Mouse (Mus musculus) G1E (cell line): ENCODE results near the gene Gsk3a.

Source experiments
- CTCF ChIP-seq: IDR thresholded peaks from 2 replicates; pipeline ENCODE4 v1.5.1; 2012; ENCODE audit warnings: low read depth, low read length, inconsistent platforms, mixed read lengths
- GATA1 ChIP-seq: IDR thresholded peaks from 2 replicates; pipeline ENCODE4 v1.6.1; 2012; ENCODE audit warnings: borderline replicate concordance, low read length, inconsistent platforms, mixed read lengths
- POLR2AphosphoS5 ChIP-seq: IDR thresholded peaks from 2 replicates; pipeline ENCODE4 v1.6.1; 2012; ENCODE audit warnings: low read depth, low read length, inconsistent platforms; ENCODE audit not compliant: insufficient replicate concordance

DNA sequence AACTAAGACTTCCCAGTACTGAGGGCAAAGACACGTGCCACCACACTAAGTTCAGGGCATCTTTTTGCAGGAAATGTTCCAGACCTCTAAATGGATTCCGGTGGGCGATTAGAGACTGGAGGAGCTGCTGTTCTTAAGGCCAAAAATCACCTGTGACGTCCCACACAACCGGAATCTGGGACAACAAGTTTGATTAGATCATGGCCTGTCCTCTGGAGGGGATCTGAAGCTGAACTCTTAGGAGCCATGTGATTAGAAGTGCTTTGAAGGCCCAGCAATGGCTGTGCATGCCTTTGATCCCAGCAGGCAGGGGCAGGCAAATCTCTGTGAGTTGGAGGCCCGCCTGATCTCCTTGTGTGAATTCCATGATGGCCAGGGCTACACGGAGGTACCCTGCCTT is 3.0 kb upstream of the Gsk3a start:
- no peak for TF ChIP-seq CTCF
- no peak for TF ChIP-seq POLR2AphosphoS5
- no peak for TF ChIP-seq GATA1
